Mouse (Mus musculus) ES-Bruce4 (cell line): ENCODE results near the gene Zfp870. TPM values are rescaled to one million over a fixed set of nuclear protein-coding genes. Genes with fewer than 3 reads are reported as not detected.

Experiments used
- H3K27ac ChIP-seq: 2 replicates; pipeline ENCODE4 v1.5.1; 2012; ENCODE audit warnings: low read length, inconsistent platforms; ENCODE audit not compliant: insufficient read depth
- H3K27me3 ChIP-seq: 2 replicates; pipeline ENCODE4 v1.6.1; 2012; ENCODE audit warnings: mild to moderate bottlenecking, low read length, inconsistent platforms; ENCODE audit not compliant: control insufficient read depth, poor library complexity, insufficient read depth, severe bottlenecking
- H3K36me3 ChIP-seq: 2 replicates; pipeline ENCODE4 v1.6.1; 2012; ENCODE audit warnings: inconsistent platforms, mild to moderate bottlenecking, low read length, moderate library complexity; ENCODE audit not compliant: control insufficient read depth, poor library complexity, insufficient read depth, severe bottlenecking
- H3K4me1 ChIP-seq: one replicate; pipeline ENCODE4 v1.8.1; 2011; ENCODE audit warnings: low read length; ENCODE audit not compliant: control insufficient read depth, insufficient read depth
- H3K4me3 ChIP-seq: 2 replicates; pipeline ENCODE4 v1.5.1; 2011; ENCODE audit warnings: low read depth, mild to moderate bottlenecking, low read length
- H3K9ac ChIP-seq: 2 replicates; pipeline ENCODE4 v1.6.1; 2012; ENCODE audit warnings: low read depth, mild to moderate bottlenecking, inconsistent platforms; ENCODE audit not compliant: poor library complexity, severe bottlenecking
- H3K9me3 ChIP-seq: replicated peaks from 2 replicates; pipeline ENCODE4 v1.6.1; 2012; ENCODE audit warnings: mild to moderate bottlenecking, low read length, inconsistent platforms; ENCODE audit not compliant: control insufficient read depth, poor library complexity, insufficient read depth, severe bottlenecking
- CTCF ChIP-seq: IDR thresholded peaks from one replicate; pipeline ENCODE4 v1.8.1; 2011; ENCODE audit warnings: low read depth, low read length
- EP300 ChIP-seq: IDR thresholded peaks from 2 replicates; pipeline ENCODE4 v1.6.1; 2011; ENCODE audit warnings: low read depth, low read length; ENCODE audit not compliant: insufficient read depth
- POLR2A ChIP-seq: IDR thresholded peaks from one replicate; pipeline ENCODE4 v1.8.1; 2011; ENCODE audit warnings: low read length; ENCODE audit not compliant: insufficient read depth
- polyA plus RNA-seq: library from polyadenylated mRNA; stranded (reverse); fragments of >200 nt; gene quantifications from 2 replicates; pipeline ENCODE4 v1.2.4, GENCODE M21; 2011; ENCODE audit warnings: low read depth; ENCODE audit not compliant: missing spikeins, insufficient read depth, insufficient read length

Zfp870 gene
- polyA plus RNA-seq, 1 experiment, result 17.6 TPM

DNA sequence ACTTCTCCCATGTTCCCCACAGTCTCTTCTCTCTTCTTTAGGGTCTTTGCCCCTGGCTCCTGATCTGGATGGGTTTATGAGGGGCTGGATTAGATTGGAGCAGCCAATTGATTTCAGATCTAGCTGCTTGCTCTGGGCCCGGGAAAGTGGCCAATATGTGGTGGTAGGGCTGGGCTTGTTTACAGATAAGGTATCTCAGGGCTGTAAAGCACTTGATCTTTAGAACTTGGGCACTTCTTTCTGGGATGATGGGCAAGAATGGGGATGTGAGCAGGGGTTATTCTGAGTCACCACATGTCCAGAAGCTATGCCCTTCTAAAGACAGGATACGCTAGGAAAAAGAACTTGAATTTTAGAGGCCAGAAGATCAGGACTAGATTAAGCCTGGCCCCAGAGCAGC lies 27.7 kb upstream of the Zfp870 start:
- Histone ChIP-seq H3K9me3 (no peaks in the 10 kb centered on the region), H3K4me1 (no peaks in the 10 kb centered on the region), H3K36me3 (no peaks in the 10 kb centered on the region), H3K27me3 (no peaks in the 10 kb centered on the region; the same call in 1 of the 2 replicates), H3K9ac (no peak overlapping the region), H3K4me3 (no peak overlapping the region), H3K27ac (no peak overlapping the region)
- TF ChIP-seq EP300 (no peak), POLR2A (no peak), CTCF (no peak)

- Histone ChIP-seq H3K4me3 (no peak within 1 kb of the TSS), H3K4me1 (no peaks in the 10 kb centered on the region), H3K9ac (no peak within 1 kb of the TSS), H3K27ac (no peak within 1 kb of the TSS), H3K36me3 (no peaks in the 10 kb centered on the region), H3K27me3 (no peaks in the 10 kb centered on the region; the same call in 1 of the 2 replicates), H3K9me3 (no peaks in the 10 kb centered on the region)
- TF ChIP-seq EP300, result no peak
- no peak for TF ChIP-seq CTCF
- TF ChIP-seq POLR2A, result no peak
These were observed 25.7 kb upstream of the Zfp870 start, which contains the start of gene Cyp4f14 for GRCm38 (mm10) chr17:32917131-32917530. Gene Cyp4f14 (minus strand): TSS chr17:32917342.

DNA sequence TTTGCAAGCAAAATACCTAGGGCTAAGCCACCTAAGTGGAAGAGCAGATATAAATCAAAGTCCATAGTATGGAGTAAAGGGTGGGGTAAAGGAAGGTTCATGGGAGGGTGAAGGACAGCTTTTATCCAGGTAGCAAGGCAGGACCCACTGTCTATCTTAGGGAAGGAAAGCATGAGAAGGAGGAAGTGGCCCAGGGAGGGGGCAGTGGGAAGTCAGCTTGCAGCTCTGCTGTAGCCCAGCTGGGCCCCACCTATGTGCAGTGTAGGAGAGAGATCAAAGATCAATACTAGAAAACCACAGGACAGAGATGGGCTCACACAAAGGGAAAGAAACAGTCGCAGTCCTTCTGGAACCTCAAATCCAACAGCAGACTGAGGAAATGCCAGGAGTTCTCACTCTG lies 24.6 kb upstream of the Zfp870 start:
- no peaks in the 10 kb centered on the region; the same call in 1 of the 2 replicates for H3K27me3 ChIP-seq
- no peak for TF ChIP-seq EP300
- TF ChIP-seq CTCF, result no peak
- TF ChIP-seq POLR2A, result no peak

DNA sequence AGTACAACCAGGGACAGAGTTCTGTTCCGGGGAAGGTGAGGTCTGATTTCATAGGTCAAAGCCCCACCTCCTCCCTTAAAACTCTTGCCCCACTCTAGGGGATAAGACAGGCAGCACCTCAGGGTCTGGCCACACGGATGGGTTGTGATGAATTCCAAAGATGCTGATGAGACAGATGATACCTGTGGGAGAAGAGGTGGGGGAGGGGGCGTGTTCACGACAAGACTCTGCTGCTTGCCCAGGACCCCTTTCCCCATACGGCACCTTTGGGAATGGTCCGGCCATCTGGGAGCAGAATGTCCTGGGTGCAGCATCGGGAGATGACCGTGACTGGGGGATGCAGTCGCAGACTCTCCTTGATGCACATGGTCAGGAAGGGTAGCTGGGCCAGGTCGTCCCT lies 14.7 kb upstream of the Zfp870 start:
- Histone ChIP-seq H3K4me3 (no peak overlapping the region), H3K27me3 (no peaks in the 10 kb centered on the region), H3K4me1 (no peaks in the 10 kb centered on the region), H3K9ac (no peak overlapping the region), H3K36me3 (no peaks in the 10 kb centered on the region), H3K27ac (no peak overlapping the region), H3K9me3 (no peaks in the 10 kb centered on the region)
- TF ChIP-seq EP300 (no peak), POLR2A (no peak), CTCF (no peak)

More for the DNA sequence above, 24.6 kb upstream of the Zfp870 start:
- Histone ChIP-seq H3K27ac (no peak overlapping the region), H3K9me3 (no peaks in the 10 kb centered on the region), H3K36me3 (no peaks in the 10 kb centered on the region), H3K9ac (no peak overlapping the region), H3K4me3 (no peak overlapping the region), H3K4me1 (no peaks in the 10 kb centered on the region)

DNA sequence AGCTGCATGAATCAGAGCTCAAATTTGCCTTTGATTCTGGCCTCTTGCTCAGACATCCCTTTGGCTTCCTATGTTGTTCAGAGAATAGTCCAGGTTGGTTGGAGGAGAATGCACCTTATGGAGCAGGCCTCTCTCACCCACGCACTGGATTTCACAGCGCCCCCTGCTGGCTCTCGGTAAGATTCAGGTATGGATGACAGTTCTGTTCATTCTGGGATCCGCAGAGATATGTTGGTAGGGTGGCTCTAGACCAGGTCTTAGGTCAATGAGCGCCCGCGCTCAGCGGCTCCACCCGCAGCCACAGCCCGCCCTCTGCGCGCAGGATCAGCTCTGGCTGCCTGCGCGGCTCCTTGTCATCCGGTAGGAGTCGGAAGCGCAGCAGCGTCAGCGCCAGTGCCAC lies 13.8 kb upstream of the Zfp870 start:
- no peaks in the 10 kb centered on the region for H3K9me3 ChIP-seq
- H3K4me3 ChIP-seq, result peak overlapping the region; percentile 33
- no peaks in the 10 kb centered on the region for H3K36me3 ChIP-seq
- no peaks in the 10 kb centered on the region for H3K27me3 ChIP-seq
- H3K4me1 ChIP-seq, result no peaks in the 10 kb centered on the region
- no peak for TF ChIP-seq POLR2A
- TF ChIP-seq CTCF, result peak; percentile 89
- no peak for TF ChIP-seq EP300
- no peak overlapping the region for H3K27ac ChIP-seq
- H3K9ac ChIP-seq, result no peak overlapping the region

DNA sequence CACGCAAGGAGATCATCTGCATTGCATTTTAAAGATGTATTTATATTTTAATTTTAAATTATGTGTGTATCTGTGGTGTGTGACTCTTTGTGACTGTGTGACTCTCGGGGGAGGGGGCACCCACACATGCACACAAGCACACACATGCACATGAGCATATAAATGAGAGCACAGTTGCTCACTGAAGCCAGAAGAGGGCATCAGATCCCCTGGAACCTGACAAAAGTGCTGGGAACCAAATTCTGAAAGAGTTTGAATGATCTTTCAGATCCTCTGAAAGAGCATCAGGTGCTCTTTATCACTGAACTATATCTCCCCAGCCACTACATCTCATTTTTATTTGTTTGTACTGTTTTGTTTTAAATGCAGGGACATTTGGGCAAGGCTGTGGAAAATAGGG lies 13.0 kb upstream of the Zfp870 start:
- no peaks in the 10 kb centered on the region for H3K4me1 ChIP-seq

More for the DNA sequence above, 13.0 kb upstream of the Zfp870 start:
- H3K36me3 ChIP-seq, result no peaks in the 10 kb centered on the region
- H3K4me3 ChIP-seq, result no peak overlapping the region
- H3K9me3 ChIP-seq, result no peaks in the 10 kb centered on the region
- no peaks in the 10 kb centered on the region for H3K27me3 ChIP-seq
- TF ChIP-seq EP300 (no peak), CTCF (peak; percentile 0)
- H3K9ac ChIP-seq, result no peak overlapping the region
- H3K27ac ChIP-seq, result no peak overlapping the region
